Mouse (Mus musculus) lung, adult 2 months (tissue): ENCODE measurements around the gene Ddx21.

Experiments
- CTCF ChIP-seq: fragments of 200-500 bp; IDR thresholded peaks from 2 replicates; pipeline ENCODE4 v1.5.1; 2011; ENCODE audit warnings: mild to moderate bottlenecking, low read length, control low read depth; ENCODE audit not compliant: insufficient read depth
- POLR2A ChIP-seq: fragments of 200-500 bp; IDR thresholded peaks from 2 replicates; pipeline ENCODE4 v1.6.1; 2011; ENCODE audit warnings: low read depth, mild to moderate bottlenecking, control low read depth, low read length, borderline replicate concordance; ENCODE audit errors: extremely low read depth

DNA sequence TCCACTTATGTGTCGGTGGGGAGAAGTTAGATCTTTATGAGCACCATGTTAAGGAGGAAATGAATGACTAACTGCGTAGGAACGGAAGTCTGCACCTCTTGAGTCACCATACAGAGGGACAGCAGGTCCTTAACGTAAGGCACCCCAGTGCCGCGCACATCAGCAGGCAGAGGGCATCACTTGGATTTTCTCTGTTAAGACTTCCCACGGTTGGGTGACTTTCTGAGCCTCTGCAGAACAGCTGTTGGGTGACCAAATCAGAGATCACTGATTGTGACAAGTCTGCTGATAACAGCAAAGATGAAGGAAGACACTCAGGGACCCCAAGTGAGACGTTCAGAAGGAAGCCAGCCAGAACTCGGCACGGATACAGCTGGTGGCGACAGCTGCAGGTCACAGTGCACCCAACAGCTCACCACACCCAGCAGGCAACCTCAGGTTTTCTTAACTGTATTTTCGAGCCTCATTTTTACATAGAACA, 48.4 kb downstream of the Ddx21 start:
- TF ChIP-seq CTCF (no peak), POLR2A (no peak)
